Mouse (Mus musculus) embryonic facial prominence, embryonic 12.5 days (tissue): ENCODE measurements around the gene Pbx2. TPM values are rescaled to one million over a fixed set of nuclear protein-coding genes. Genes with fewer than 3 reads are reported as not detected.
A peak's percentile ranks its signal among the peaks of the same experiment; 100 is the strongest.

Experiments used
- ATAC-seq: fragments of 200-750 bp; cut with Nextera tagmentation; 2 replicates; pipeline ENCODE4 v1.8.0; 2017; ENCODE audit not compliant: insufficient number of reproducible peaks, insufficient read depth, low FRiP score, low TSS enrichment
- H3K27ac ChIP-seq: fragments of 300-500 bp; sonication (generic); 2 replicates; pipeline ENCODE4 v1.5.1; 2016; ENCODE audit warnings: mild to moderate bottlenecking
- H3K27me3 ChIP-seq: fragments of 300-500 bp; sonication (generic); 2 replicates; pipeline ENCODE4 v1.6.1; 2016; ENCODE audit warnings: mild to moderate bottlenecking, moderate library complexity
- H3K36me3 ChIP-seq: fragments of 300-500 bp; sonication (generic); 2 replicates; pipeline ENCODE4 v1.6.1; 2016; ENCODE audit warnings: mild to moderate bottlenecking
- H3K4me1 ChIP-seq: fragments of 300-500 bp; sonication (generic); 2 replicates; pipeline ENCODE4 v1.6.1; 2016
- H3K4me2 ChIP-seq: fragments of 300-500 bp; sonication (generic); replicated peaks from 2 replicates; pipeline ENCODE4 v1.6.1; 2016; ENCODE audit warnings: mild to moderate bottlenecking, moderate library complexity
- H3K4me3 ChIP-seq: fragments of 300-500 bp; sonication (generic); 2 replicates; pipeline ENCODE4 v1.5.1; 2016; ENCODE audit warnings: mild to moderate bottlenecking
- H3K9ac ChIP-seq: fragments of 300-500 bp; sonication (generic); 2 replicates; pipeline ENCODE4 v1.6.1; 2016; ENCODE audit warnings: mild to moderate bottlenecking, moderate library complexity
- H3K9me3 ChIP-seq: fragments of 300-500 bp; sonication (generic); 2 replicates; pipeline ENCODE4 v1.6.1; 2016; ENCODE audit warnings: mild to moderate bottlenecking, moderate library complexity
- WGBS: fragments of 180-500 bp; shearing (Covaris S2); methylation state at CpG from one replicate; pipeline ENCODE4 v1.1.7; 2016; 5-methylcytosine and 5-hydroxymethylcytosine counted together
- polyA plus RNA-seq: library from polyadenylated mRNA; unstranded; fragments of >200 nt; fragmentation: Nextera tagmentation; extraction: Ambion mirVana; gene quantifications from 2 replicates; pipeline ENCODE4 v1.2.1, GENCODE M21; 2016

The Pbx2 gene
- polyA plus RNA-seq, 1 experiment from 2014 or later: 28.0 TPM

- H3K4me1 ChIP-seq: peaks cover 9% of the 10 kb centered on the region
- no peak overlapping the region for H3K27ac ChIP-seq
- H3K9me3 ChIP-seq: no peaks in the 10 kb centered on the region
- H3K4me2 ChIP-seq: no peak overlapping the region
- no peak overlapping the region for H3K9ac ChIP-seq
- ATAC-seq: no peak
- H3K36me3 ChIP-seq: no peaks in the 10 kb centered on the region
- H3K4me3 ChIP-seq: no peak overlapping the region
- H3K27me3 ChIP-seq: no peaks in the 10 kb centered on the region
- 84% methylated on average over 12 of the region's 12 CpGs for WGBS
Observed at GRCm38 (mm10) chr17:34582528-34582927, 8.5 kb upstream of the Pbx2 start.

- no peak overlapping the region for H3K4me3 ChIP-seq
- 64% methylated on average over 7 of the region's 7 CpGs for WGBS
- H3K4me2 ChIP-seq: no peak overlapping the region
- H3K36me3 ChIP-seq: no peaks in the 10 kb centered on the region
- H3K9ac ChIP-seq: no peak overlapping the region
- no peak for ATAC-seq
- no peaks in the 10 kb centered on the region for H3K9me3 ChIP-seq
- no peak overlapping the region for H3K27ac ChIP-seq
- H3K27me3 ChIP-seq: no peaks in the 10 kb centered on the region
- H3K4me1 ChIP-seq: peaks cover 15% of the 10 kb centered on the region
Observed at GRCm38 (mm10) chr17:34583397-34583796, 7.7 kb upstream of the Pbx2 start.

GRCm38 (mm10) chr17:34583819-34584218 is 7.2 kb upstream of the Pbx2 start:
- H3K9me3 ChIP-seq: no peaks in the 10 kb centered on the region
- no peak overlapping the region for H3K27ac ChIP-seq
- H3K36me3 ChIP-seq: no peaks in the 10 kb centered on the region
- no peak overlapping the region for H3K4me3 ChIP-seq
- no peak overlapping the region for H3K4me2 ChIP-seq
- no peak overlapping the region for H3K9ac ChIP-seq
- no peaks in the 10 kb centered on the region for H3K27me3 ChIP-seq
- 75% methylated on average over 8 of the region's 8 CpGs for WGBS
- no peak for ATAC-seq
- peaks cover 17% of the 10 kb centered on the region for H3K4me1 ChIP-seq

- Histone ChIP-seq H3K9ac (no peak overlapping the region), H3K4me2 (no peak overlapping the region), H3K27ac (no peak overlapping the region), H3K27me3 (no peaks in the 10 kb centered on the region), H3K9me3 (no peaks in the 10 kb centered on the region), H3K4me3 (no peak overlapping the region), H3K36me3 (no peaks in the 10 kb centered on the region), H3K4me1 (peaks cover 30% of the 10 kb centered on the region)
- no peak for ATAC-seq
- 87% methylated on average over 8 of the region's 8 CpGs for WGBS
Observed at GRCm38 (mm10) chr17:34585121-34585520, 5.9 kb upstream of the Pbx2 start.

- H3K4me2 ChIP-seq: peak overlapping the region; percentile 82
- 22% methylated on average over 32 of the region's 32 CpGs for WGBS
- H3K36me3 ChIP-seq: no peaks in the 10 kb centered on the region
- H3K9ac ChIP-seq: peak overlapping the region; percentile 94
- peak; percentile 3; the same call in 1 of the 2 replicates for ATAC-seq
- H3K4me1 ChIP-seq: peaks cover 40% of the 10 kb centered on the region
- H3K27ac ChIP-seq: peak overlapping the region; percentile 97
- no peaks in the 10 kb centered on the region for H3K27me3 ChIP-seq
- H3K4me3 ChIP-seq: peak overlapping the region; percentile 72
- no peaks in the 10 kb centered on the region for H3K9me3 ChIP-seq
Observed at GRCm38 (mm10) chr17:34585877-34586771, 4.9 kb upstream of the Pbx2 start.

GRCm38 (mm10) chr17:34586796-34587422 is 4.2 kb upstream of the Pbx2 start:
- under 1% methylated on average over 38 of the region's 38 CpGs for WGBS
- peak; percentile 42 for ATAC-seq
- peaks cover 46% of the 10 kb centered on the region for H3K4me1 ChIP-seq

GRCm38 (mm10) chr17:34587423-34587811 is 3.6 kb upstream of the Pbx2 start:
- peak; percentile 82 for ATAC-seq
- Histone ChIP-seq H3K4me2 (peak overlapping the region; percentile 82), H3K4me1 (peaks cover 46% of the 10 kb centered on the region), H3K27me3 (no peaks in the 10 kb centered on the region), H3K9ac (peak overlapping the region; percentile 94), H3K9me3 (no peaks in the 10 kb centered on the region), H3K4me3 (peak overlapping the region; percentile 72), H3K27ac (peak overlapping the region; percentile 97), H3K36me3 (no peaks in the 10 kb centered on the region)
- under 1% methylated on average over 50 of the region's 50 CpGs for WGBS

More at GRCm38 (mm10) chr17:34586796-34587422, 4.2 kb upstream of the Pbx2 start:
- Histone ChIP-seq H3K4me3 (peak overlapping the region; percentile 72), H3K4me2 (peak overlapping the region; percentile 82), H3K36me3 (no peaks in the 10 kb centered on the region), H3K27me3 (no peaks in the 10 kb centered on the region), H3K9me3 (no peaks in the 10 kb centered on the region), H3K27ac (peak overlapping the region; percentile 97), H3K9ac (peak overlapping the region; percentile 94)

- peaks cover 46% of the 10 kb centered on the region for H3K4me1 ChIP-seq
- ATAC-seq: no peak
Observed at GRCm38 (mm10) chr17:34587814-34588213, 3.3 kb upstream of the Pbx2 start.

GRCm38 (mm10) chr17:34588767-34589166 is 2.3 kb upstream of the Pbx2 start:
- H3K4me1 ChIP-seq: peaks cover 51% of the 10 kb centered on the region
- no peak overlapping the region for H3K4me2 ChIP-seq
- no peak overlapping the region for H3K9ac ChIP-seq
- H3K36me3 ChIP-seq: no peaks in the 10 kb centered on the region
- no peaks in the 10 kb centered on the region for H3K9me3 ChIP-seq
- H3K4me3 ChIP-seq: no peak overlapping the region
- no peak overlapping the region for H3K27ac ChIP-seq
- H3K27me3 ChIP-seq: no peaks in the 10 kb centered on the region
- ATAC-seq: no peak
- WGBS: 50% methylated on average over 3 of the region's 3 CpGs

More at GRCm38 (mm10) chr17:34587814-34588213, 3.3 kb upstream of the Pbx2 start:
- H3K4me3 ChIP-seq: peak overlapping the region; percentile 72
- H3K4me2 ChIP-seq: peak overlapping the region; percentile 82
- no peaks in the 10 kb centered on the region for H3K36me3 ChIP-seq
- H3K27ac ChIP-seq: peak overlapping the region; percentile 97
- H3K27me3 ChIP-seq: no peaks in the 10 kb centered on the region
- WGBS: 4% methylated on average over 19 of the region's 19 CpGs
- H3K9ac ChIP-seq: peak overlapping the region; percentile 94
- H3K9me3 ChIP-seq: no peaks in the 10 kb centered on the region

- WGBS: 34% methylated on average over 7 of the region's 7 CpGs
- Histone ChIP-seq H3K4me1 (peaks cover 56% of the 10 kb centered on the region), H3K27ac (peak overlapping the region; percentile 52), H3K9me3 (no peaks in the 10 kb centered on the region), H3K36me3 (peaks cover 3% of the 10 kb centered on the region), H3K9ac (no peak overlapping the region), H3K27me3 (no peaks in the 10 kb centered on the region), H3K4me2 (0 out of 2 replicates have a peak overlapping the region, but pooled peaks have one; percentile 20), H3K4me3 (no peak overlapping the region)
- no peak for ATAC-seq
Observed at GRCm38 (mm10) chr17:34589206-34589605, 1.9 kb upstream of the Pbx2 start.

- Histone ChIP-seq H3K9ac (peak within 1 kb of the TSS; percentile 31; the same call in 1 of the 2 replicates), H3K9me3 (no peaks in the 10 kb centered on the region), H3K4me3 (no peak within 1 kb of the TSS), H3K4me2 (peak within 1 kb of the TSS; percentile 20), H3K27me3 (no peaks in the 10 kb centered on the region), H3K36me3 (peaks cover 8% of the 10 kb centered on the region), H3K27ac (peak within 1 kb of the TSS; percentile 99), H3K4me1 (peaks cover 60% of the 10 kb centered on the region)
- ATAC-seq: no peak
- WGBS: 8% methylated on average over 5 of the region's 7 CpGs
Observed at GRCm38 (mm10) chr17:34589681-34590101, 1.4 kb upstream of the Pbx2 start, which contains the start of gene Gpsm3. Gene Gpsm3, plus strand, starts transcription at chr17:34589806.
